Mouse (Mus musculus) myocyte (in vitro differentiated cells): Measurements from ENCODE around the gene Dnajc8. TPM values are rescaled to one million over a fixed set of nuclear protein-coding genes. Genes with fewer than 3 reads are reported as not detected.
"Not testable (repeated sequence)": the region's sequence is repeated elsewhere in the genome, so short reads cannot be mapped to it uniquely, and the experiment has no call there.

Experiments
- H3K27me3 ChIP-seq: one replicate; pipeline ENCODE4 v1.6.1; 2011; ENCODE audit not compliant: control insufficient read depth, insufficient read depth, insufficient read length
- H3K36me3 ChIP-seq: one replicate; pipeline ENCODE4 v1.6.1; 2011; ENCODE audit not compliant: control insufficient read depth, insufficient read depth
- H3K4me2 ChIP-seq: one replicate; pipeline ENCODE4 v1.6.1; 2011; ENCODE audit warnings: low read depth, control low read depth
- H3K4me3 ChIP-seq: one replicate; pipeline ENCODE4 v1.5.1; 2011; ENCODE audit warnings: mild to moderate bottlenecking, control low read depth, moderate library complexity
- H3K79me2 ChIP-seq: one replicate; pipeline ENCODE4 v1.6.1; 2011; ENCODE audit not compliant: control insufficient read depth, insufficient read depth
- H3ac ChIP-seq: one replicate; pipeline ENCODE4 v1.6.1; 2011; ENCODE audit not compliant: control insufficient read depth, insufficient read length
- CEBPB ChIP-seq: IDR thresholded peaks from 2 replicates; pipeline ENCODE4 v1.6.1; 2011; ENCODE audit warnings: mild to moderate bottlenecking, moderate library complexity; ENCODE audit not compliant: poor library complexity, insufficient read depth, severe bottlenecking
- E2F4 ChIP-seq: IDR thresholded peaks from one replicate; pipeline ENCODE4 v1.6.1; 2011; ENCODE audit warnings: mild to moderate bottlenecking, control low read depth, moderate library complexity; ENCODE audit not compliant: insufficient read depth
- MAX ChIP-seq: IDR thresholded peaks from one replicate; pipeline ENCODE4 v1.6.1; 2011; ENCODE audit warnings: low read depth, mild to moderate bottlenecking, control low read depth
- MYOD1 ChIP-seq, 3 experiments: IDR thresholded peaks; one replicate each; pipeline ENCODE4 v1.6.1; 2011; ENCODE audit warnings: control low read depth in 2 of 3, low read depth in 2 of 3, mild to moderate bottlenecking in 2 of 3, moderate library complexity in 1 of 3; ENCODE audit not compliant: insufficient read length in 2 of 3, control insufficient read depth in 1 of 3
- MYOG ChIP-seq, 3 experiments: IDR thresholded peaks; one replicate each; pipeline ENCODE4 v1.6.1; 2011; ENCODE audit warnings: control low read depth in 2 of 3, low read depth in 2 of 3, mild to moderate bottlenecking in 2 of 3; ENCODE audit not compliant: insufficient read length in 2 of 3, control insufficient read depth in 1 of 3, insufficient read depth in 1 of 3
- POLR2A ChIP-seq: IDR thresholded peaks from one replicate; pipeline ENCODE4 v1.6.1; 2011; ENCODE audit warnings: low read depth, mild to moderate bottlenecking, control low read depth, moderate library complexity; ENCODE audit not compliant: insufficient read length
- POLR2AphosphoS2 ChIP-seq: IDR thresholded peaks from one replicate; pipeline ENCODE4 v1.6.1; 2011; ENCODE audit warnings: low read depth, control low read depth; ENCODE audit not compliant: insufficient read length
- REST ChIP-seq: IDR thresholded peaks from one replicate; pipeline ENCODE4 v1.6.1; 2011; ENCODE audit warnings: mild to moderate bottlenecking, control low read depth, moderate library complexity; ENCODE audit not compliant: insufficient read depth, insufficient read length
- SRF ChIP-seq: IDR thresholded peaks from one replicate; pipeline ENCODE4 v1.6.1; 2011; ENCODE audit warnings: low read depth; ENCODE audit not compliant: control insufficient read depth, insufficient read length
- TCF12 ChIP-seq: IDR thresholded peaks from one replicate; pipeline ENCODE4 v1.6.1; 2011; ENCODE audit warnings: mild to moderate bottlenecking, control low read depth; ENCODE audit not compliant: poor library complexity, insufficient read depth, severe bottlenecking
- TCF3 ChIP-seq: IDR thresholded peaks from one replicate; pipeline ENCODE4 v1.6.1; 2011; ENCODE audit warnings: low read depth, control low read depth; ENCODE audit not compliant: insufficient read length
- USF1 ChIP-seq: IDR thresholded peaks from one replicate; pipeline ENCODE4 v1.6.1; 2011; ENCODE audit warnings: low read depth, mild to moderate bottlenecking, control low read depth, moderate library complexity
- polyA plus RNA-seq: library from polyadenylated mRNA; unstranded; fragments of >200 nt; fragmentation: generic; extraction: Trizol; gene quantifications from one replicate; pipeline ENCODE4 v1.2.1, GENCODE M21; 2012; ENCODE audit warnings: missing spikeins

Gene Dnajc8
- polyA plus RNA-seq, 1 experiment = 95.1 TPM

GRCm38 (mm10) chr4:132554653-132555052, 19.3 kb downstream of the Dnajc8 start:
- Histone ChIP-seq H3K27me3 (no peaks in the 10 kb centered on the region), H3K36me3 (peaks cover 15% of the 10 kb centered on the region), H3K4me2 (no peak overlapping the region), H3ac (no peak overlapping the region), H3K79me2 (no peaks in the 10 kb centered on the region), H3K4me3 (no peak overlapping the region)
- no peak for TF ChIP-seq POLR2A
- no peak for TF ChIP-seq MYOD1 (IDR thresholded peaks at IDR 0.05; ENCODE audit: control insufficient read depth in 1 of 3, insufficient read length in 2 of 3, low read depth in 2 of 3)
- TF ChIP-seq MYOG (IDR thresholded peaks at IDR 0.05; ENCODE audit: control insufficient read depth in 1 of 3, insufficient read depth in 1 of 3, insufficient read length in 2 of 3, low read depth in 2 of 3) = no peak
- TF ChIP-seq MAX = no peak
- TF ChIP-seq POLR2AphosphoS2 = no peak
- no peak for TF ChIP-seq TCF3
- no peak for TF ChIP-seq CEBPB
- TF ChIP-seq REST = no peak
- no peak for TF ChIP-seq E2F4
- TF ChIP-seq SRF = no peak
- TF ChIP-seq USF1 = no peak

GRCm38 (mm10) chr4:132555550-132555949, 20.2 kb downstream of the Dnajc8 start:
- not testable (repeated sequence) for H3K4me3 ChIP-seq, H3ac ChIP-seq, H3K36me3 ChIP-seq, H3K4me2 ChIP-seq, H3K79me2 ChIP-seq, H3K27me3 ChIP-seq

GRCm38 (mm10) chr4:132563261-132563660, 27.9 kb downstream of the Dnajc8 start:
- no peaks in the 10 kb centered on the region for H3K36me3 ChIP-seq
- no peak overlapping the region for H3K4me3 ChIP-seq
- H3K27me3 ChIP-seq = no peaks in the 10 kb centered on the region
- no peak overlapping the region for H3K4me2 ChIP-seq
- no peaks in the 10 kb centered on the region for H3K79me2 ChIP-seq
- no peak overlapping the region for H3ac ChIP-seq
- TF ChIP-seq E2F4 (no peak), USF1 (no peak), MYOG (IDR thresholded peaks at IDR 0.05; ENCODE audit: control insufficient read depth in 1 of 3, insufficient read depth in 1 of 3, insufficient read length in 2 of 3, low read depth in 2 of 3) (no peak), TCF3 (no peak), REST (no peak), TCF12 (no peak), MAX (no peak), MYOD1 (IDR thresholded peaks at IDR 0.05; ENCODE audit: control insufficient read depth in 1 of 3, insufficient read length in 2 of 3, low read depth in 2 of 3) (no peak), POLR2A (no peak)

GRCm38 (mm10) chr4:132563965-132564364, 28.6 kb downstream of the Dnajc8 start, which contains the start of gene Ptafr:
Ptafr (plus strand) TSS chr4:132564067.
- H3ac ChIP-seq = no peak within 1 kb of the TSS
- TF ChIP-seq TCF12 (no peak), CEBPB (no peak), E2F4 (no peak), MYOD1 (IDR thresholded peaks at IDR 0.05; ENCODE audit: control insufficient read depth in 1 of 3, insufficient read length in 2 of 3, low read depth in 2 of 3) (no peak), POLR2AphosphoS2 (no peak), SRF (no peak), MAX (no peak), MYOG (IDR thresholded peaks at IDR 0.05; ENCODE audit: control insufficient read depth in 1 of 3, insufficient read depth in 1 of 3, insufficient read length in 2 of 3, low read depth in 2 of 3) (no peak), TCF3 (no peak), REST (no peak), POLR2A (no peak), USF1 (no peak)
- no peaks in the 10 kb centered on the region for H3K27me3 ChIP-seq
- no peak within 1 kb of the TSS for H3K4me3 ChIP-seq
- no peaks in the 10 kb centered on the region for H3K79me2 ChIP-seq
- H3K4me2 ChIP-seq = no peak within 1 kb of the TSS
- no peaks in the 10 kb centered on the region for H3K36me3 ChIP-seq

GRCm38 (mm10) chr4:132565089-132565747, 29.9 kb downstream of the Dnajc8 start:
- H3K4me2 ChIP-seq = no peak overlapping the region
- H3K4me3 ChIP-seq = no peak overlapping the region
- H3K36me3 ChIP-seq = no peaks in the 10 kb centered on the region
- no peak overlapping the region for H3ac ChIP-seq
- TF ChIP-seq E2F4 (no peak), TCF12 (no peak), POLR2AphosphoS2 (no peak), REST (no peak), CEBPB (no peak), MYOG (IDR thresholded peaks at IDR 0.05; ENCODE audit: control insufficient read depth in 1 of 3, insufficient read depth in 1 of 3, insufficient read length in 2 of 3, low read depth in 2 of 3) (no peak), MYOD1 (IDR thresholded peaks at IDR 0.05; ENCODE audit: control insufficient read depth in 1 of 3, insufficient read length in 2 of 3, low read depth in 2 of 3) (no peak), SRF (no peak), POLR2A (no peak), USF1 (no peak), MAX (no peak), TCF3 (no peak)
- no peaks in the 10 kb centered on the region for H3K79me2 ChIP-seq
- H3K27me3 ChIP-seq = no peaks in the 10 kb centered on the region
